Comparison of ENCODE assay signal across 9 mouse cellular contexts in the genomic region with DNA sequence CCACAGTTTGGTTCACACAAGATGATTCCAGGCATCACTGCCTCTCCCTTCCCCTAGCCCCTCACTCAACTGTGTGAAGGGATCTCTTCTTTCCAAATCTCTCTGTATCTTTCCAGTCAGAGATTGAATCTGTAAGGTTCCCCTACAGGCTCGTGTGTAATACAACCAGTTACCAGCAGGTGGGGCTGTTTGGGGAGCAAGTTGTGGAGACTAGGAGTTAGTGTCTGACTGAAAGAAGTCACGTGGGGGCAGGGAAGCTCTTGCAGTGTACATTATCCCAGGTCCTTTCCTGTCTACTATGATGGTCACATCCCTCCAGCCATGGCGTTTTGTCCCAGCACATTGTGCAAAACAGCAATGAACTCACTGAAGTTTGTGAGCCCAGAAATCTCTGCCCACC. TPM values are rescaled to one million over a fixed set of nuclear protein-coding genes. Genes with fewer than 3 reads are reported as not detected.
DNase-seq lines count a peak whose midpoint lies in the region; ATAC-seq lines count a peak whose summit lies in the region.
"Had no signal": no experiment of that assay in that cellular context is flagged by ENCODE, and none has a peak within 500 bp of the region (broad histone marks: within the 10 kb centered on the region; RNA-seq: fewer than 3 reads in every experiment).

No protein-coding gene starts in this region.

- peaks cover 23% of the 10 kb centered on the region for H3K4me1 ChIP-seq in embryonic facial prominence, embryonic 15.5 days
- H3K4me1 ChIP-seq: liver, embryonic 13.5 days had no signal

- H3K27ac ChIP-seq in embryonic facial prominence, embryonic 15.5 days (replicated peaks): 0 out of 2 replicates have a peak overlapping the region, but pooled peaks have one; percentile 74
- H3K27ac ChIP-seq: liver, embryonic 13.5 days had no signal

- no peak for ATAC-seq in embryonic facial prominence, embryonic 15.5 days (ENCODE audit: insufficient number of reproducible peaks, low FRiP score, low TSS enrichment, low read depth)

- no peaks in the 10 kb centered on the region for H3K9me3 ChIP-seq in embryonic facial prominence, embryonic 15.5 days (replicated peaks)
- H3K9me3 ChIP-seq: liver, embryonic 13.5 days had no signal

- intact Hi-C loops in heart, postnatal 10 days (cut with DNase I): no loop called here

- H3K36me3 ChIP-seq in embryonic facial prominence, embryonic 15.5 days: no peaks in the 10 kb centered on the region
- H3K36me3 ChIP-seq: liver, embryonic 13.5 days had no signal

- WGBS in embryonic facial prominence, embryonic 15.5 days: 30% methylated on average over 3 of the region's 3 CpGs

- DNase-seq in heart, postnatal 10 days: peak; percentile 30 to 64
- no peak for DNase-seq in heart, adult 11 months
- peak; percentile 17 to 41 for DNase-seq in CD8-positive naive resting alpha-beta T cell, adult 2 months (ENCODE audit: low read depth in 2 of 2, low spot score in 2 of 2)
- DNase-seq in adrenal gland, postnatal 14 days: peak; percentile 73
- peak; percentile 70 to 85 for DNase-seq in left cerebral cortex, adult 18-20 months (ENCODE audit: low spot score in 2 of 2)
- peak; percentile 33 to 37 for DNase-seq in natural killer cell, adult 2 months (ENCODE audit: low spot score in 2 of 2)
- peak; percentile 22 to 31 for DNase-seq in thymus, postnatal 36 days
- DNase-seq: liver, embryonic 13.5 days had no signal

- H3K4me2 ChIP-seq in embryonic facial prominence, embryonic 15.5 days (replicated peaks): no peak overlapping the region
- H3K4me2 ChIP-seq: liver, embryonic 13.5 days had no signal

- H3K9ac ChIP-seq in embryonic facial prominence, embryonic 15.5 days: no peak overlapping the region
- H3K9ac ChIP-seq: liver, embryonic 13.5 days had no signal

- no peak overlapping the region for H3K4me3 ChIP-seq in embryonic facial prominence, embryonic 15.5 days (replicated peaks)
- H3K4me3 ChIP-seq: liver, embryonic 13.5 days had no signal

- peaks cover 9% of the 10 kb centered on the region; the same call in 1 of the 2 replicates for H3K27me3 ChIP-seq in embryonic facial prominence, embryonic 15.5 days

RNA-seq across cellular contexts. Expression of a gene that starts 18.7 kb away (rescaled TPM):
- not detected for total RNA-seq in heart, postnatal 10 days (2021)
- not detected in 2 replicates for total RNA-seq in adrenal gland, postnatal 14 days (2021)
- polyA plus RNA-seq in embryonic facial prominence, embryonic 15.5 days (2015; fragmentation: Nextera tagmentation; extraction: Ambion mirVana): not detected in 2 replicates
- total RNA-seq in left cerebral cortex, adult 18-20 months (2021): not detected
- polyA plus RNA-seq: liver, embryonic 13.5 days had no signal
